Mouse (Mus musculus): ENCODE results near the gene Gsta3. TPM values are rescaled to one million over a fixed set of nuclear protein-coding genes. Genes with fewer than 3 reads are reported as not detected.
"Not testable (repeated sequence)": the region's sequence is repeated elsewhere in the genome, so short reads cannot be mapped to it uniquely, and the experiment has no call there.

Gene Gsta3
- polyA plus RNA-seq, 1 experiment from 2014 or later: 24.6 TPM

DNA sequence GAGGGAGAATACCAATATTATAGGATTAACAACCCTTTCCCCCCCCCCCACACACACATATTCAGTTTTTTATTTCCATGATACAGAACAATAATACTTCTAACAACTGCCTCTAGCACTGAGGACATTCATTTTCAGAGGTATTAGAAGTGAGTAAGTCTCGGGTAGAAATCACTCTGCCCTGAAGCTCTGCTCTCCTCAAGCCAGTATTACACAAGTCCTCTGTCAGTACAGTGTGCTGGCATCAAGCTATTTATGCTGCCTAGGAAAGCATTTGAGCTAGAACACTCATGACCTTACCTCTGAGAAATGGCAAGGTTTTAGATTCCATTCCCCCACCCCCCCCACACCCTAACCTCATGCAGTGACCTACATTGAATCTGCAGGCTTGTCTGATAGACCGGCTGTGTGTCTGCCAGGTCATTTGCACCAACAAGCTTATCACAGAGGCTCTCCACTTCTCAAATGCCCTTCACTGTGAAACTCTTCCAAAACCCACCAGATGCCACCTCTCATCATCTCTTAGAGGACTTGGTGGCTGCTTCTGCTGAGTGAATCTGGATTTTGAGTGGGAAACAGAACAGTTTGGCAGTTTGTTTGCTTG is 34.1 kb downstream of the Gsta3 start:
- Histone ChIP-seq H3K27me3 (ENCODE audit: insufficient read depth, low read length) (no peaks in the 10 kb centered on the region), H3K4me3 (replicated peaks; ENCODE audit: low read depth, low read length) (no peak overlapping the region), H3K9ac (ENCODE audit: low read depth, low read length) (no peak overlapping the region), H3K27ac (no peak overlapping the region), H3K9me3 (replicated peaks; ENCODE audit: low read length) (no peaks in the 10 kb centered on the region), H3K36me3 (ENCODE audit: insufficient read depth, low read length) (no peaks in the 10 kb centered on the region), H3K4me1 (replicated peaks; ENCODE audit: insufficient read depth, low read length) (no peaks in the 10 kb centered on the region), H3K4me2 (ENCODE audit: low read length) (no peak overlapping the region)
- TF ChIP-seq CTCF (IDR thresholded peaks at IDR 0.05; ENCODE audit: low read depth): no peak
- DNase-seq (ENCODE audit: low spot score): no peak
- no peak for ATAC-seq (replicated peaks; ENCODE audit: low FRiP score, low read depth)
- 84% methylated on average over 2 of the region's 2 CpGs for WGBS

DNA sequence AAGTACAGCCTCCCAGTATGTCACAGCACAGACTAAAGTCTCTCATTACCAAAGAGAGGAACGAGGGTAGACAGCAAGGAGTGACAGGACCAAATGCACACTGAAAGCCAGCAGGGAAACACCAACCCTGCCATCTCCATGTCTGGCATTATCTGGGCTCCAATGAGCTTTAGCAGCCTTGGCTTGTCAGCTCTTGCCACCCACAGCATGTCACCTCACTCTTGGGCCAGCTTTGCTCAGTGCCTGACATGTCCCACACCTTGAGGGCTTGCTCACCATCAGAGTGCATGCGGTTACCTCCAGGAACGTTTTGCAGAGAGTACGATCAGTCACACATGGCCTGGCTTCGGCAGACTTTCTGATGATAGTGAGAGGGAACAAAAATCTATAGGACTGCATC is 35.0 kb downstream of the Gsta3 start:
- H3K27ac ChIP-seq; H3K4me3 ChIP-seq (replicated peaks; ENCODE audit: low read depth, low read length); H3K9ac ChIP-seq (ENCODE audit: low read depth, low read length); H3K9me3 ChIP-seq (replicated peaks; ENCODE audit: low read length); DNase-seq (ENCODE audit: low spot score); ATAC-seq (replicated peaks; ENCODE audit: low FRiP score, low read depth); H3K27me3 ChIP-seq (ENCODE audit: insufficient read depth, low read length); H3K4me1 ChIP-seq (replicated peaks; ENCODE audit: insufficient read depth, low read length); H3K4me2 ChIP-seq (ENCODE audit: low read length); H3K36me3 ChIP-seq (ENCODE audit: insufficient read depth, low read length): not testable (repeated sequence)
- 89% methylated on average over 5 of the region's 5 CpGs for WGBS

DNA sequence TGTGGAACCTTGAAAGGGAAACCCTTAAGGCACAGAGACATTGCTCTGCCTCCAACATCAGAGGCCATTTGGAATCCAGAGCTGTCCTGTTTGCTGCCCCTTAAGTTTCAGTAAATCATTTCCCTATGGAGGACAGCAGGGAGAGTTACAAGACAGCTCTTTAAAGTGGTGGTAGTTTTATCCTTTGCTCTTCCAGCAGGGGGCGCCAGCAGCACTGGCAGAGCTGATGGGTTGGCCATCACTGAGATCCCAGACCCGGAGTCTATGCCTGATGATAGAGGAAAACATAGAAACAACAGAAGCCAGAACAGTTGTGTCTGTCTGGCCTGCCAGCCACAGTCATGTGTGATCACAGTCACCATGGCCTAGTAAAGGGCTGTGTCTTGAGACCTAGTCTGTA is 35.8 kb downstream of the Gsta3 start:
- peak; percentile 41; the same call in 1 of the 2 replicates for ATAC-seq (replicated peaks; ENCODE audit: low FRiP score, low read depth)
- not testable (repeated sequence) for H3K4me2 ChIP-seq (ENCODE audit: low read length); DNase-seq (ENCODE audit: low spot score); H3K36me3 ChIP-seq (ENCODE audit: insufficient read depth, low read length); H3K4me1 ChIP-seq (replicated peaks; ENCODE audit: insufficient read depth, low read length); H3K9me3 ChIP-seq (replicated peaks; ENCODE audit: low read length); H3K27me3 ChIP-seq (ENCODE audit: insufficient read depth, low read length); H3K27ac ChIP-seq; H3K4me3 ChIP-seq (replicated peaks; ENCODE audit: low read depth, low read length); H3K9ac ChIP-seq (ENCODE audit: low read depth, low read length)
- 31% methylated on average over 2 of the region's 2 CpGs for WGBS
- peak; percentile 35 for TF ChIP-seq CTCF (IDR thresholded peaks at IDR 0.05; ENCODE audit: low read depth)

DNA sequence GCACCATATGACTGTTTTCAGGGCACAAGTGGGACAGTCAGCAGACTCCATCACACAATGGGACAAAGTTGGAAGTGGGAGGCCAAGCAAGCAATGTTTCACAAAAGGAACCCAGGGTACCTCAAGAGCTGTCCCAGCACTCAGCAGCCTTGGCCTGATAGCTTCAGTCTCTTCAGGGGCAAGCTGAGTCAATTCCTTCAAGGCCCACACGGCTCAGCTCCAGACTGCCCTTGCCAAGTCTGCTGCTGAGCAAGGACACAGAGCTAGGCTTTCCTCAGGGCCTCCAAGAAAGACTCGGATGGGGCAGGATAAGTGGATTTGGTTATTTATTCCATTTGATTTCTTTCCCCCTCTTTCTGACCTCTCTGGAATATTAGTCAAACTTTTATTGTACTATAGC is 39.9 kb downstream of the Gsta3 start:
- WGBS: 81% methylated on average over 2 of the region's 2 CpGs
- TF ChIP-seq CTCF (IDR thresholded peaks at IDR 0.05; ENCODE audit: low read depth): no peak

DNA sequence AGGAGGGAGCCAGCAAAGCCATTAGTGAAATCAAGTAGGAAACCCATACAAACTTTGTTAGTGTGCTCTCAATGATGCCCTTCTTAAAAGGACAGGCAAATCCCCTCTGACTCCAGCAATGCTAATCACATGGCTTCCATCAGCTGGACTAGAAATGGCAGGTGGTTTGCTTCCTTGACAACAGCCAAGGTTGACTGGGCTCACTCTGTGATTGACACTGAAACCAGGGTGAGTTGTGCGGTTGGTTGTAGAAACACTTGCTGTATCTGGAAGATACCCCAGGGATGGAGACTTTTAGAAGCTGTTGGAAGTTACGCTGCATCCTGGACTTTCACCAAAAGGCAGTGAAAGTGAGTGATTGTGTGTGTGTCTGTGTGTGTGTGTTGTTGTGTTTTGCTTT is 44.3 kb downstream of the Gsta3 start:
- not testable (repeated sequence) for H3K27ac ChIP-seq; H3K27me3 ChIP-seq (ENCODE audit: insufficient read depth, low read length); H3K9ac ChIP-seq (ENCODE audit: low read depth, low read length); H3K4me1 ChIP-seq (replicated peaks; ENCODE audit: insufficient read depth, low read length); DNase-seq (ENCODE audit: low spot score); H3K9me3 ChIP-seq (replicated peaks; ENCODE audit: low read length); ATAC-seq (replicated peaks; ENCODE audit: low FRiP score, low read depth); H3K4me2 ChIP-seq (ENCODE audit: low read length); H3K4me3 ChIP-seq (replicated peaks; ENCODE audit: low read depth, low read length); H3K36me3 ChIP-seq (ENCODE audit: insufficient read depth, low read length)
- WGBS: 83% methylated on average over 2 of the region's 2 CpGs

More for the DNA sequence above, 39.9 kb downstream of the Gsta3 start:
- H3K4me2 ChIP-seq (ENCODE audit: low read length): no peak overlapping the region
- no peak for ATAC-seq (replicated peaks; ENCODE audit: low FRiP score, low read depth)
- no peak overlapping the region for H3K27ac ChIP-seq
- no peaks in the 10 kb centered on the region for H3K36me3 ChIP-seq (ENCODE audit: insufficient read depth, low read length)
- DNase-seq (ENCODE audit: low spot score): no peak
- no peaks in the 10 kb centered on the region for H3K9me3 ChIP-seq (replicated peaks; ENCODE audit: low read length)
- no peaks in the 10 kb centered on the region for H3K4me1 ChIP-seq (replicated peaks; ENCODE audit: insufficient read depth, low read length)
- H3K9ac ChIP-seq (ENCODE audit: low read depth, low read length): no peak overlapping the region
- H3K4me3 ChIP-seq (replicated peaks; ENCODE audit: low read depth, low read length): no peak overlapping the region
- no peaks in the 10 kb centered on the region for H3K27me3 ChIP-seq (ENCODE audit: insufficient read depth, low read length)

DNA sequence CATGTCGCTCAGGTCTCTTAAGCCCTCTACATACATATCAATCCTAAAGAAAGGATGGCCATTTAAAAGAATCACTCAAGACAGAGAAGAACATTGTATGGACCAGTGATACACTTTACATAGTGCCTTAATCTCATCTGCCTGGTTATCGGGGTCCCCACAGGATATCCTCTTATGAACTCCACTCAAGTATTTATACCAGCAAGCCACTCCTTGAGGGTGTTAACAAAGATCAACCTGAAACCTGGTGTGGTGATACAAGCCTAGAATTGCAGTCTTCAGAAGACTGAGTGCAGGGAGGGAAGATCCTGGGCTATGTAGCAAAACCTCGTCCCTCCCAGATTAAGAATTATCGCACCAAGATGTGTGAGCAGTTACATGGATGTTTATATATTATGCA is 51.0 kb downstream of the Gsta3 start:
- no peak for ATAC-seq (replicated peaks; ENCODE audit: low FRiP score, low read depth)
- Histone ChIP-seq H3K9me3 (replicated peaks; ENCODE audit: low read length) (no peaks in the 10 kb centered on the region), H3K4me3 (replicated peaks; ENCODE audit: low read depth, low read length) (no peak overlapping the region), H3K36me3 (ENCODE audit: insufficient read depth, low read length) (no peaks in the 10 kb centered on the region), H3K4me1 (replicated peaks; ENCODE audit: insufficient read depth, low read length) (no peaks in the 10 kb centered on the region), H3K9ac (ENCODE audit: low read depth, low read length) (no peak overlapping the region), H3K4me2 (ENCODE audit: low read length) (no peak overlapping the region), H3K27ac (no peak overlapping the region), H3K27me3 (ENCODE audit: insufficient read depth, low read length) (no peaks in the 10 kb centered on the region)
- DNase-seq (ENCODE audit: low spot score): no peak
- no peak for TF ChIP-seq CTCF (IDR thresholded peaks at IDR 0.05; ENCODE audit: low read depth)
- 99% methylated on average over 4 of the region's 4 CpGs for WGBS

DNA sequence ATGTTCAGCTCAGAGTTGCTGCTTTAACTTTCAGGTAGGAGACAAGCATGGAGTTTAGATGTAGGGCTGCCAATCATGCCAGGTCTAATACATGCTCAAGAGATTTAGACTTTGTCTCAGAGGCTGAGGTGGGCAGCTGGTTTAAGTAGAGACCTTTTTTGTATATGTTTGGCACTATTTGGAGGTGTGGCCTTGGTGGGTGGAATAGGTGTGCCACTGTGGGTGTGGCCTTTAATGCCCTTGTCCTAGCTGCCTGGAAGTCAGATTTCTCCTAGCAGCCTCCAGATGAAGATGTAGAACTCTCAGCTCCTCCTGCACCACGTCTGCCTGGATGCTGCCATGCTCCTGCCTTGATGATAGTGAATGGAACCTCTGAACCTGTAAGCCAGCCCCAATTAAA is 52.2 kb downstream of the Gsta3 start:
- H3K4me1 ChIP-seq (replicated peaks; ENCODE audit: insufficient read depth, low read length): no peaks in the 10 kb centered on the region
- no peaks in the 10 kb centered on the region for H3K36me3 ChIP-seq (ENCODE audit: insufficient read depth, low read length)
- no peaks in the 10 kb centered on the region for H3K27me3 ChIP-seq (ENCODE audit: insufficient read depth, low read length)
- no peak overlapping the region for H3K4me3 ChIP-seq (replicated peaks; ENCODE audit: low read depth, low read length)
- H3K4me2 ChIP-seq (ENCODE audit: low read length): no peak overlapping the region
- ATAC-seq (replicated peaks; ENCODE audit: low FRiP score, low read depth): no peak
- H3K9ac ChIP-seq (ENCODE audit: low read depth, low read length): no peak overlapping the region
- no peaks in the 10 kb centered on the region for H3K9me3 ChIP-seq (replicated peaks; ENCODE audit: low read length)
- H3K27ac ChIP-seq: no peak overlapping the region
- no peak for DNase-seq (ENCODE audit: low spot score)
- TF ChIP-seq CTCF (IDR thresholded peaks at IDR 0.05; ENCODE audit: low read depth): no peak
- WGBS: 63% methylated on average over 1 of the region's 1 CpGs
